17 mouse cellular contexts compared by ENCODE assay signal in genomic region chr10:88715621-88716020, GRCm38 (mm10). TPM values are rescaled to one million over a fixed set of nuclear protein-coding genes. Genes with fewer than 3 reads are reported as not detected.
"Had no signal": no experiment of that assay in that cellular context is flagged by ENCODE, and none has a peak within 500 bp of the region (broad histone marks: within the 10 kb centered on the region; RNA-seq: fewer than 3 reads in every experiment).

No protein-coding gene starts in this region.

- H3K9ac ChIP-seq: neural tube, embryonic 13.5 days; neural tube, embryonic 15.5 days; stomach, embryonic 15.5 days had no signal

- H3K4me1 ChIP-seq: neural tube, embryonic 13.5 days; neural tube, embryonic 15.5 days; stomach, embryonic 15.5 days had no signal

- DNase-seq: right cerebral cortex, adult 18-20 months; right cerebral cortex, postnatal 25 days; right cerebral cortex, postnatal 4 days; spleen, adult 18-20 months; thymus, adult 18-20 months; thymus, adult 2 months; thymus, postnatal 14 days; thymus, postnatal 25 days; thymus, postnatal 36 days; thymus, postnatal 4 days had no signal

- H3K27ac ChIP-seq: neural tube, embryonic 13.5 days; neural tube, embryonic 15.5 days; stomach, embryonic 15.5 days; stomach, postnatal 0 days had no signal

- H3K4me3 ChIP-seq: neural tube, embryonic 13.5 days; neural tube, embryonic 15.5 days; stomach, embryonic 15.5 days had no signal

- H3K4me2 ChIP-seq: neural tube, embryonic 13.5 days; neural tube, embryonic 15.5 days; stomach, embryonic 15.5 days had no signal

- H3K27me3 ChIP-seq: neural tube, embryonic 13.5 days; neural tube, embryonic 15.5 days; stomach, embryonic 15.5 days had no signal

- H3K36me3 ChIP-seq: neural tube, embryonic 13.5 days; neural tube, embryonic 15.5 days; stomach, embryonic 15.5 days had no signal

- H3K9me3 ChIP-seq: neural tube, embryonic 13.5 days; neural tube, embryonic 15.5 days; stomach, embryonic 15.5 days had no signal

RNA-seq across cellular contexts. Expression of gene Spic, which starts 30.8 kb away (rescaled TPM):
- polyA plus RNA-seq: neural tube, embryonic 13.5 days; neural tube, embryonic 14.5 days; neural tube, embryonic 15.5 days; small intestine, adult 2 months; testis, adult 2 months had no signal
